Mouse (Mus musculus): Measurements from ENCODE around the gene AW011738.

Gene AW011738

GRCm38 (mm10) chr4:156203001-156203412 is at the start of gene AW011738:
Gene AW011738, plus strand, starts transcription at chr4:156203304.
- peak; percentile 82 to 90 for DNase-seq

DNA sequence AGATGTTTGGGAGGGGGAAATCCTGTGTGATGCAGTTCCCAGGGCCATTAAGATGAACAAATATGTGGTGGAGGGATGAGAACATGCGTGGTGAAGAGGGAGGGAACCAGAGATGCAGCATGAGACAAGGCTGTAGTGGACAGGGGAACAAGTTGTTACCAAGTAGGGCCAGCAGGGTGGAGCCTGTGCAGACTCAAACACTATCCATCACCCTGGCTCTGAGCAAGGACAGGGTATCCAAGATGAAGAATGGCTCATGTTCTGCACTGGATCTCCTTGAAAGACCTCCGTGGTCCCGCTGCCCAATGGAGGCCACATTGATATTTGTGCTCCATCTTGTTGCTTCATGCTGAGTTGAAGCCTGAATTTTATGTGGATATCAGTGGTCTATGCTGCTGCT is 48.3 kb upstream of the AW011738 start:
- DNase-seq, result no peak

DNA sequence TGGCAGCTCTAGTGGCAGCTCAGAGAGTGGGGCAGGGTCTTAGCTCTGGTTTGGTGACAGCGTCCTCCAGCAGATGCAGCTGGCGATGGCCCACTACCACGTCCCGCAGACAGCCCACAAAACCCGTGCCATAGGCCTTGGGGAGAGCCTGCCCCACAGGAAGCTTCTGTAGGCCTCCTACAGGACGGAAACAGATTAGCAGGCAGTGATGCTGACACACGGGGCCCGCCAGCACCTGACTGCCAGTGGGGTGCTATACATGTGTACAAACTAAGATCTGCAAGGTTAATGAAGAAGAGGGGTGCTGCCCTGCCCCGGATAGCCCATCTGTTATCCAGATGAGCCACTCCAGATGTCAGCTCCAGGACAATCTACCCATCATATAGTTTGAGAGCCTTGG is 36.6 kb upstream of the AW011738 start:
- DNase-seq, result no peak

DNA sequence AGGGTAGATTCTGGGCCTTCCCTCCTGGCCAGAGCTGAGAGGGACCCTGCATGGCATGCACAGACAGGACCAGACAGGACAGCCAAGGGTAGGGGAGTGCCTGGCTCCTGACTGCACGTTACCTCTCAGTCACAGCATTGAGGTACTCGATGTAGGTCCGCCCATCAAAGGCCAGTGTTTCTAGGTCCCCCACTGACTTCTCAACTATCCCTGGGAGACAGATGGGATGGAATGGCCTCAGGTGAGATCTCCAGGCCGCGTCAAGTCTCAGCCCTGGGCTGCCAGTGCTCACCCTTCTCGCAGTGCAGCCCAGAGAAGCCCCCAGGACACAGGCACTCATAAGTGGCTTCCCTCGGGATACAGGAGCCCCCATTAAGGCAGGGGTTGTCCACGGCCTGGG is 34.5 kb upstream of the AW011738 start:
- DNase-seq, result no peak

DNA sequence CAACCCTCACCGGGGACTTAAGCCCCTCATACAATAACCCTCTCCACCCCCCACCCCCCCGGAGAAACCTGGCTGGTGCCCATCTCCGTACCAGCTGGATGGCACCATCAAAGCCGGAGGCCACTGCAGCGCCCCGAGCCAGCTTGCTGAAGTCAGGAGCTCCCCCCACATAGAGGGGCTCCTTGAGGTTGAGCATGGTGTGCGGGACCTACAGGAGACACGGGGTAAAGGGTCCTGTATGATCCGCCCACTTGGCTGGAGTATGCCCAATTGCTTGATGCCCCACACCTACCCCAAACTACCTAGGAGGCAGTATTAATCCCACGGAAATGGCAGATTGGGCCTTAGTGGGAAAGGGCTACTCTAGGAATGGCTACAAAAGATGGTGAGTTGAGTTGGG is 34.0 kb upstream of the AW011738 start:
- DNase-seq, result no peak

DNA sequence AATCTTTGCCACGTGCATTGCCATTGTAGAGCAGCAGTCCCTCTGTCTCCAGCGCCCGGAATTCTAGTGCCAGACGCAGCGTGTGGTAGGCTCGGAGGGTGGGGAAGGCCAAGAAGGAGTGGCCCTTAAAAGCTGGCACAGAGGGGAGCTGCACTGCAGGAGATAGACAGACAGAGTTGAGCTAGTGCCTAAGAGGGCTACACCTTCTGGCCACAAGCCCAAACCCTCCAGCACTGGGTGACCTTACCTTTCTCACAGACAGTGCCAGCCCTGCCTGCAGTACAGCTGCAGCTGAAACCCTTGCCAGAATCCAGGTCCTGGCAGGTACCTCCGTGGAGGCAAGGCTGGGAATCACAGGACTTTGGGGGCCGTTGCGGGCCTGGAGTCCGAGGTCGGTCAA is 31.3 kb upstream of the AW011738 start:
- DNase-seq, result no peak

- DNase-seq, result no peak
Observed at GRCm38 (mm10) chr4:156177630-156178029, 25.5 kb upstream of the AW011738 start.

DNA sequence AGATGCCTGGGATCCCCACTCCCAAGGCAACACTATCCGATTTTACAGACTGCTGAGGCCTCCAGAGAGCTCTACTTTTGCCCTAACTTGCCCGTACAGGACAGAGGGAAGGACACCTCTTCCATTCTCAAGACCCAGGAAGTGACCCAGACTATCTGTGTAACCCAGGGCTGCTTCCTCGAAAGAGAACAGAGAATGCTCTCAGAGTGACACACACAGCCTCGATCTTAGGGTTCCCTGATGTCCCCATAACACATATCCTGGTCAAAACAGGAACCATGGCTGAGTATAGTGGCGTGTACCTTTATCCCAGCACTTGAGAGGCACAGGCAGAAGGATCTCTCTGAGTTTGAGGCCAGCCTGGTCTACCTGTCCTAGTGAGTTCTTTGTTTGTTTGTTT is 19.4 kb upstream of the AW011738 start:
- no peak for DNase-seq

DNA sequence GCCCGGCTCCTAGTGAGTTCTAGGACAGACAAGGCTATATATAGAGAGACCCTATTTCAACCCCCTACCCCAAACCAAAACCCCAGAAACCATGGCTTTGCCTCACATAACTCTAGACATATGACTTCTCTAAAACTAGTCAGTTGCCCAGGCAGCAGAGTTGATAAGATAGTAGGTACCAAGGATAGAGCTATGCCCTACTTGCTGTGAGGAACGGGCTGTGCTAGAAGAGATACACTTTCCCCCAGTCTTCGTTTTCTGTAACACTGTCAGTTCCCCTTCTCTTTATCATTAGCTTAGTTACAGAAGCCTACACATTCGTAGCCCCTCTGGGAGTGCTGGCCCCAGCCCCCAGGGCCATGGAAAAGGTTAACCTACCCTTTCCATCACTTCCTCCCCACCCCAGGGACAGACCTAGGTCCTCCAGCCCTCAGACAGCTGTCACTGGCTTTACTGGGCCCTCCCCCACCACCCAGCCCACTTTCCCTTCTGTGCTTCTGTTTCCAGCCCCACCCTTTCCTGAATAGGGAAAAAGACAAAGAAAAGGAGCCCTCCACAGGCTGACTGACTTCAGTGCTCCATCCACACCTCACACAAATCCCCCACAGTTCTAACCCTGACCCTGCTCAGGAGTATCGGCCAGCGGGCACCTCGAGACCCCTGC is 18.7 kb upstream of the AW011738 start:
- peak in 1 of 2 experiments; percentile 66 for DNase-seq

DNA sequence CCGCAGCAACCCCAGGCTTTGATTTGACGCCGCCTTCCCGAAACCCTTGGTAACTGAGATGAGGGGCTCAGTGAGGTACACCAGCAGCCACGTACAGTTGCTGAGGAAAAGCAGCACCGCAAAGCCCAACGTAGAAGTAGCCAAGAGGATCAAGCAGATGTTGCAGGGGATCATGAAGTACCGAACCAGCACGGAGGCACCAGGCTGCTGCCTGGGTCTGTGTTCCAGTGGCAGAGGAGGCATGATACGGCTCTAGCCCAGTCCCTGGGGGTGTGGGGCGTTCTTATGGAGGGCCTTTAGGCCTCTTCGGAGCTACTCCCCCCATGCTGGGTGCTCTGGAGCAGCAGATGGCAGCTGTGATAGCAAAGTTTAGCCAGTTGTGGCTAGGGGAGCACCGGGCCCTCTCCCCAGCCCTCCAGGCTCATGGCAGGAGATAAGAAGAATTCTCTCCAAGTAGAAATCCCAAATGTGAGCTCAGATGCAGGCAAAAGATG is 17.6 kb upstream of the AW011738 start:
- DNase-seq, result peak in 1 of 2 experiments; percentile 29

DNA sequence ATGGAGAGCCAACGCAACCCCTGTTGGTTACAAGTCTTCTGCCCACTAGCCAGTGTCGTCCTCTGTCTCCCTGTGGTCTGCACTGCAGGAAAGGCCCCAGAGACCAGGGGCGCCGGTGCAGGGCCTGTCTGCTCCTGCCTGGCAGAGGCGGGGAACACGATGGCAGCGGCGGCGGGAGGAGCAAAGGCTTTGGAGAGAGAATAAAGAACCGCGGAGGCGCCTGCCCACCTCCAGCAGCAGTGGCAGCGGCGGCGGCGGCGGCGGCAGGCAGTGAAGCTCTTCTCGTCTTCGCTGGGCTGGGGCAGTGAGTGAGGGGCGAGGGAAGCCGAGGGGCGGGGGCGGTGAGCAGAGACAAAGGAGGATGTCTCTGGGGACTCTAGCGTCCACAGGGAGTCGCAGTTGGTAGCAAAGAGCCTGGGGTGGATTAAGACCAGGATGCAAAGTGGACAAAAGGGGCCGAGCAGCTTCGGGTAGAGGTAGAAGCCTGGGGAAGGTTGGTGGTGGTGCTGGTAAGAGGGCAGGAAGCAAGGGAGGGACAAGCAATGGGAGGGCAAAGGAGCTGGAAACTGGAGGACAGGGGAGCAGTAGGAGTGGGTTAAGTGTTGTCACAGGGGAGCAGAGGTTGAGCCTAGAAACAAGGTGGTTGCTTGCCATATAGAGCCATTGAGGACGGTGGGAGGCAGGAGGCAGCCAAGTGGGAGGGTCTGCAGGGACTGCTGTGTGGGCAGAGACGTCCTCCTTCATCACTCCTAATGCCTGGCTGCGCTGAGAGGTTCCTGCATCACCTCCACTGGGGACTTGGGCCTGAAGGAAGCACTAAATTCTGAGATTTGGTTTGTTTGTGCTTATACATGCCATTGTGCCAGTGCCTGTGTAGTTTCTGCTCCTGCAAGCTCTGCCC is 16.9 kb upstream of the AW011738 start:
- peak in 1 of 2 experiments; percentile 39 for DNase-seq

GRCm38 (mm10) chr4:156188162-156188810 is 14.8 kb upstream of the AW011738 start:
- DNase-seq, result no peak

DNA sequence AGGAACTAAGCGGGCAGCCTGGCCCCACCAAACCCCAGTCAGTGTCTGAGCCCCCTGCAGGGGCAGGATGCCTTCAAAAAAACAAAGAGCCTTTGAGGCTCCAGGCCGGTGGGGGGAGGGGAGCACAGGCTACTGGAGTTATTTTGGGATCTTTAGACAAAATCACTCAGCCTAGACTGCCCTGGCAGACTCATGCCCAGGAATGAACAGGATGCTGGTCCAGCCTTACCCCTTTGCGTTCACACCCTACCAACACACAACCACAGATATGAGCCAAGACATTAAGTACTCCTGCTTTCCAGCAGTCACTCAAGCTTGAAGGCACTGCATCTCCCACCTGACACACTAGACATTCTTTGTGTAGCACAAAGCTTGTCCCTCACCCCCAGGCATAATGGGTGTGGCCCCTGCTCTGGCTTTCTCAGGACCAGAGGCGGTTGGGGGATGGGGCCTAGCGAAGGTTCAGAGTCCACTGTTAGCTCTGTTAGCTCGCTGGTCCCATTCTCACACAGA is 14.2 kb upstream of the AW011738 start:
- peak; percentile 76 to 87 for DNase-seq

DNA sequence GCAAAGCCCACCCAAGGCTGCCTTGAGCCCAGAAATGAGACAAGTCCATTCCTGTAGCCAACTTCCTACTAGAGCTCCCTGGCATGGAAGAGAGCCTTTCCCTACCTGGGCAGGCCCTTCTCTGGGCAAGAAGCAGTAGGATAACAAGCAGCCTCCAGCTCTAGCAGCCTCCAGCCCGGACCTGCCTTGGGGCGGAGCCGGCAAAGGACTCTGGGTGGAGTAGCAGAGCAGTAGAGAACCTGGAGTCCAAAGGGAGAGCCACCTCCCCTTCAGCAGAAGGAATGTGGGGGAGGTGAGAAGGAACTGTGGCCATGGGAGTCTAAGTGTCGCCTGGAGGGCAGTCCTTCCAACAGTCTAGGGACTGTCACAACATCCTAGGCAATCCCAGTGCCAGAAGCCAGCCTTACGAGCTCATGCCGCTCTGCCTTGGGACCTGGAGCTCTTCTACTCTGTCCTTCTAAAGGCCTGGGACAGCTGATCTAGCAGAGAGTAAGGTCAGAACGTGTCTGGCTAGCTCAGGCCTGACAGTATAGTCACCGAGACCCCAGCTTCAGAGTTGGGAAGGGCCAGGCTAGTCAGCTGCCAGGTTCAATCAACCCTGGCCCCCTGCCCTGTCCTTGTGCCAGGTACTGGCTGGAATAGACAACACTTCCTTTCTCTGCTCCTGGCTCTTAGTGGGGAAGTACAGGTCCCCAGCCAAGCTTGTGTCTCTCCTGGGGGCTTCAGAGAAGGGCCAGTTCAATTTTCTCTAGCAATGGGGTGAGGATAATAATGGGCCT is 10.5 kb upstream of the AW011738 start:
- peak; percentile 78 to 94 for DNase-seq

DNA sequence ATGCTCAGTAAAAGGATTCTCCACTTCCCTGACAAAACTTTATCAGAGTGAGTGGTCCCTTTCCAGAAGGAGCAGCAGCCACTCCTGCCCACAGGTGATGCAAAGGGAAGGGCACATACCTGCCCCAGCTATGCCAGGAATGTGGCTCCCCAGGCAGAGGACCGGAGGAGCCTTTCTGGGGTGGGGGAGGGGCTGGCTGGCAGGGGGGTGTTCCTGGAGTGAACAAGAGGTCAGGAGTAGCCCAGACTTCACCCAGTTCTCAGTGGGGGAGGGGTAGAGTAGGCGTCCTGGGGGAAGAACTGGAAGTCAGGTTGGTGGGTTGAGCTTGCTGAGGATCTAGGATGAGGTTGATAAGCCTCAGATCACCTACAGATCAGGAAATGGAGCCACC is 9.9 kb upstream of the AW011738 start:
- DNase-seq, result peak; percentile 61 to 86

- peak in 1 of 2 experiments; percentile 50 for DNase-seq
Observed at GRCm38 (mm10) chr4:156193906-156194305, 9.2 kb upstream of the AW011738 start.

GRCm38 (mm10) chr4:156194346-156194745 is 8.8 kb upstream of the AW011738 start:
- DNase-seq, result peak in 1 of 2 experiments; percentile 25

GRCm38 (mm10) chr4:156195927-156196870 is 6.9 kb upstream of the AW011738 start:
- peak; percentile 77 to 86 for DNase-seq

- peak; percentile 76 to 91 for DNase-seq
Observed at GRCm38 (mm10) chr4:156197131-156197828, 5.8 kb upstream of the AW011738 start, which contains the start of gene Agrn. Gene Agrn, minus strand, starts transcription at chr4:156197488.

GRCm38 (mm10) chr4:156197829-156198205 is 5.3 kb upstream of the AW011738 start:
- DNase-seq, result peak; percentile 94 to 97

Measured in kidney, postnatal 25 days (tissue).